Mouse (Mus musculus) hindbrain, embryonic 14.5 days (tissue): ENCODE results near the gene Sipa1l2. TPM values are rescaled to one million over a fixed set of nuclear protein-coding genes. Genes with fewer than 3 reads are reported as not detected.

Experiments
- ATAC-seq: fragments of 200-750 bp; cut with Nextera tagmentation; 2 replicates; pipeline ENCODE4 v1.8.0; 2017; ENCODE audit warnings: moderate number of reproducible peaks, mild to moderate bottlenecking, moderate TSS enrichment, moderate library complexity; ENCODE audit not compliant: low FRiP score
- DNase-seq: peaks from one replicate; pipeline ENCODE4 v3.0.0-alpha.2; 2015; ENCODE audit warnings: low spot score
- H3K27ac ChIP-seq: fragments of 300-500 bp; sonication (generic); 2 replicates; pipeline ENCODE4 v1.5.1; 2014; ENCODE audit warnings: mild to moderate bottlenecking, moderate library complexity
- H3K27me3 ChIP-seq: fragments of 300-500 bp; sonication (generic); 2 replicates; pipeline ENCODE4 v1.6.1; 2014; ENCODE audit warnings: mild to moderate bottlenecking, low read length, mixed read lengths; ENCODE audit not compliant: control insufficient read depth, insufficient read depth
- H3K36me3 ChIP-seq: fragments of 300-500 bp; sonication (generic); replicated peaks from 2 replicates; pipeline ENCODE4 v1.6.1; 2014; ENCODE audit not compliant: control insufficient read depth, insufficient read depth
- H3K4me1 ChIP-seq: fragments of 300-500 bp; sonication (generic); replicated peaks from 2 replicates; pipeline ENCODE4 v1.6.1; 2014; ENCODE audit warnings: antibody characterized with exemption, low read length, mixed read lengths; ENCODE audit not compliant: control insufficient read depth, insufficient read depth
- H3K4me2 ChIP-seq: fragments of 300-500 bp; sonication (generic); replicated peaks from 2 replicates; pipeline ENCODE4 v1.6.1; 2014; ENCODE audit warnings: mild to moderate bottlenecking, moderate library complexity
- H3K4me3 ChIP-seq: fragments of 300-500 bp; sonication (generic); replicated peaks from 2 replicates; pipeline ENCODE4 v1.5.1; 2014; ENCODE audit warnings: mild to moderate bottlenecking, low read length
- H3K9ac ChIP-seq: fragments of 300-500 bp; sonication (generic); 2 replicates; pipeline ENCODE4 v1.6.1; 2014
- H3K9me3 ChIP-seq: fragments of 300-500 bp; sonication (generic); 2 replicates; pipeline ENCODE4 v1.6.1; 2016; ENCODE audit warnings: low read length; ENCODE audit not compliant: control insufficient read depth
- WGBS: fragments of 180-500 bp; shearing (Covaris S2); extraction: QIAGEN DNeasy Blood & Tissue Kit; methylation state at CpG from one replicate; pipeline ENCODE4 v1.1.7; 2014; 5-methylcytosine and 5-hydroxymethylcytosine counted together
- polyA plus RNA-seq: library from polyadenylated mRNA; unstranded; fragments of >200 nt; fragmentation: Nextera tagmentation; extraction: Ambion mirVana; gene quantifications from 2 replicates; pipeline ENCODE4 v1.2.1, GENCODE M21; 2014

The Sipa1l2 gene
- polyA plus RNA-seq, 1 experiment from 2014 or later, result 22.1 TPM

- Histone ChIP-seq H3K4me1 (peaks cover 7% of the 10 kb centered on the region), H3K9ac (no peak overlapping the region), H3K27me3 (no peaks in the 10 kb centered on the region), H3K9me3 (no peaks in the 10 kb centered on the region), H3K27ac (no peak overlapping the region), H3K36me3 (no peaks in the 10 kb centered on the region), H3K4me3 (no peak overlapping the region), H3K4me2 (no peak overlapping the region)
- 68% methylated on average over 8 of the region's 8 CpGs for WGBS
- no peak for DNase-seq
- ATAC-seq, result no peak
Observed at GRCm38 (mm10) chr8:125395032-125395431, 174.6 kb downstream of the Sipa1l2 start.

GRCm38 (mm10) chr8:125391685-125392084 lies 177.9 kb downstream of the Sipa1l2 start:
- no peaks in the 10 kb centered on the region for H3K27me3 ChIP-seq
- DNase-seq, result no peak
- no peaks in the 10 kb centered on the region for H3K9me3 ChIP-seq
- no peak overlapping the region for H3K4me3 ChIP-seq
- H3K9ac ChIP-seq, result no peak overlapping the region
- no peaks in the 10 kb centered on the region for H3K36me3 ChIP-seq
- no peak overlapping the region for H3K27ac ChIP-seq
- 57% methylated on average over 7 of the region's 7 CpGs for WGBS
- H3K4me2 ChIP-seq, result no peak overlapping the region
- H3K4me1 ChIP-seq, result peaks cover 25% of the 10 kb centered on the region
- ATAC-seq, result no peak

- Histone ChIP-seq H3K27me3 (no peaks in the 10 kb centered on the region), H3K9ac (no peak overlapping the region), H3K9me3 (no peaks in the 10 kb centered on the region), H3K4me3 (no peak overlapping the region), H3K36me3 (no peaks in the 10 kb centered on the region), H3K27ac (peak overlapping the region; percentile 38; the same call in 1 of the 2 replicates), H3K4me2 (no peak overlapping the region), H3K4me1 (peaks cover 29% of the 10 kb centered on the region)
- 71% methylated on average over 8 of the region's 8 CpGs for WGBS
- ATAC-seq, result no peak
- no peak for DNase-seq
Observed at GRCm38 (mm10) chr8:125391271-125391670, 178.3 kb downstream of the Sipa1l2 start.

- no peak overlapping the region for H3K4me2 ChIP-seq
- H3K27me3 ChIP-seq, result no peaks in the 10 kb centered on the region
- H3K4me3 ChIP-seq, result no peak overlapping the region
- WGBS, result 25% methylated on average over 6 of the region's 6 CpGs
- peaks cover 37% of the 10 kb centered on the region for H3K4me1 ChIP-seq
- DNase-seq (peak; percentile 40), ATAC-seq (peak; percentile 67)
- H3K36me3 ChIP-seq, result no peaks in the 10 kb centered on the region
- peak overlapping the region; percentile 73 for H3K27ac ChIP-seq
- H3K9ac ChIP-seq, result no peak overlapping the region
- no peaks in the 10 kb centered on the region for H3K9me3 ChIP-seq
Observed at GRCm38 (mm10) chr8:125390506-125390895, 179.1 kb downstream of the Sipa1l2 start.

- 48% methylated on average over 13 of the region's 13 CpGs for WGBS
- no peak overlapping the region for H3K4me2 ChIP-seq
- H3K4me3 ChIP-seq, result no peak overlapping the region
- H3K9ac ChIP-seq, result no peak overlapping the region
- H3K27ac ChIP-seq, result peak overlapping the region; percentile 73
- H3K4me1 ChIP-seq, result peaks cover 43% of the 10 kb centered on the region
- ATAC-seq (peak; percentile 42; the same call in 1 of the 2 replicates), DNase-seq (peak; percentile 76)
- no peaks in the 10 kb centered on the region for H3K9me3 ChIP-seq
- H3K36me3 ChIP-seq, result no peaks in the 10 kb centered on the region
- no peaks in the 10 kb centered on the region for H3K27me3 ChIP-seq
Observed at GRCm38 (mm10) chr8:125389756-125390505, 179.7 kb downstream of the Sipa1l2 start.

GRCm38 (mm10) chr8:125389280-125389679 lies 180.3 kb downstream of the Sipa1l2 start:
- ATAC-seq, result peak; percentile 31; the same call in 1 of the 2 replicates
- no peak overlapping the region for H3K9ac ChIP-seq
- peak; percentile 58 for DNase-seq
- peaks cover 45% of the 10 kb centered on the region for H3K4me1 ChIP-seq
- no peak overlapping the region for H3K4me2 ChIP-seq
- peak overlapping the region; percentile 73; the same call in 1 of the 2 replicates for H3K27ac ChIP-seq
- no peaks in the 10 kb centered on the region for H3K9me3 ChIP-seq
- WGBS, result 56% methylated on average over 5 of the region's 5 CpGs
- H3K4me3 ChIP-seq, result no peak overlapping the region
- H3K36me3 ChIP-seq, result no peaks in the 10 kb centered on the region
- H3K27me3 ChIP-seq, result no peaks in the 10 kb centered on the region

GRCm38 (mm10) chr8:125388404-125389180 lies 181.0 kb downstream of the Sipa1l2 start:
- H3K27me3 ChIP-seq, result no peaks in the 10 kb centered on the region
- no peaks in the 10 kb centered on the region for H3K36me3 ChIP-seq
- H3K9ac ChIP-seq, result no peak overlapping the region
- no peaks in the 10 kb centered on the region for H3K9me3 ChIP-seq
- no peak overlapping the region for H3K27ac ChIP-seq
- no peak overlapping the region for H3K4me3 ChIP-seq
- H3K4me2 ChIP-seq, result no peak overlapping the region
- DNase-seq (no peak), ATAC-seq (0 out of 2 replicates have a peak, but pooled peaks have one; percentile 5)
- WGBS, result 63% methylated on average over 13 of the region's 13 CpGs
- peaks cover 45% of the 10 kb centered on the region for H3K4me1 ChIP-seq

GRCm38 (mm10) chr8:125385519-125386150 lies 184.0 kb downstream of the Sipa1l2 start:
- no peak overlapping the region for H3K4me3 ChIP-seq
- ATAC-seq, result peak; percentile 69
- no peak overlapping the region for H3K9ac ChIP-seq
- no peaks in the 10 kb centered on the region for H3K9me3 ChIP-seq
- DNase-seq, result peak; percentile 49
- H3K27me3 ChIP-seq, result no peaks in the 10 kb centered on the region
- peak overlapping the region; percentile 52 for H3K27ac ChIP-seq
- no peaks in the 10 kb centered on the region for H3K36me3 ChIP-seq
- WGBS, result 15% methylated on average over 6 of the region's 6 CpGs
- peaks cover 43% of the 10 kb centered on the region for H3K4me1 ChIP-seq
- no peak overlapping the region for H3K4me2 ChIP-seq
